Mouse (Mus musculus): ENCODE results near the gene Il31.

- TF ChIP-seq CTCF (IDR thresholded peaks at IDR 0.05; ENCODE audit: low read depth) = no peak
- no peak for TF ChIP-seq EP300 (IDR thresholded peaks at IDR 0.05; ENCODE audit: low read depth)
Measured at GRCm38 (mm10) chr5:123530056-123530455, 40.8 kb upstream of the Il31 start.
